Mouse (Mus musculus) stomach, embryonic 16.5 days (tissue): ENCODE measurements around the gene Mgll. TPM values are rescaled to one million over a fixed set of nuclear protein-coding genes. Genes with fewer than 3 reads are reported as not detected.

Experiments used
- ATAC-seq: fragments of 200-750 bp; cut with Nextera tagmentation; 2 replicates; pipeline ENCODE4 v1.8.0; 2017; ENCODE audit warnings: moderate number of reproducible peaks, moderate TSS enrichment; ENCODE audit not compliant: insufficient read depth, low FRiP score
- H3K27ac ChIP-seq: fragments of 300-500 bp; sonication (generic); 2 replicates; pipeline ENCODE4 v1.5.1; 2014; ENCODE audit warnings: low read length
- H3K27me3 ChIP-seq: fragments of 300-500 bp; sonication (generic); 2 replicates; pipeline ENCODE4 v1.6.1; 2014; ENCODE audit warnings: low read length, control low read depth, mixed read lengths; ENCODE audit not compliant: control insufficient read depth, insufficient read depth
- H3K36me3 ChIP-seq: fragments of 300-500 bp; sonication (generic); 2 replicates; pipeline ENCODE4 v1.6.1; 2014; ENCODE audit warnings: low read length; ENCODE audit not compliant: control insufficient read depth, insufficient read depth
- H3K4me1 ChIP-seq: fragments of 300-500 bp; sonication (generic); 2 replicates; pipeline ENCODE4 v1.6.1; 2014; ENCODE audit warnings: low read length, control low read depth, mixed read lengths; ENCODE audit not compliant: control insufficient read depth, insufficient read depth
- H3K4me2 ChIP-seq: fragments of 300-500 bp; sonication (generic); 2 replicates; pipeline ENCODE4 v1.6.1; 2014; ENCODE audit warnings: low read depth, low read length, mixed read lengths
- H3K4me3 ChIP-seq: fragments of 300-500 bp; sonication (generic); replicated peaks from 2 replicates; pipeline ENCODE4 v1.5.1; 2014; ENCODE audit warnings: mild to moderate bottlenecking, low read length
- H3K9ac ChIP-seq: fragments of 300-500 bp; sonication (generic); 2 replicates; pipeline ENCODE4 v1.6.1; 2014; ENCODE audit warnings: low read length
- H3K9me3 ChIP-seq: fragments of 300-500 bp; sonication (generic); replicated peaks from 2 replicates; pipeline ENCODE4 v1.6.1; 2016; ENCODE audit warnings: low read length, control low read depth; ENCODE audit not compliant: control insufficient read depth
- whole genome bisulfite sequencing: fragments of 180-500 bp; shearing (Covaris S2); extraction: QIAGEN DNeasy Blood & Tissue Kit; methylation state at CpG from one replicate; pipeline ENCODE4 v1.1.7; 2014; 5-methylcytosine and 5-hydroxymethylcytosine counted together
- polyA plus RNA-seq: library from polyadenylated mRNA; unstranded; fragments of >200 nt; fragmentation: Nextera tagmentation; extraction: Ambion mirVana; gene quantifications from 2 replicates; pipeline ENCODE4 v1.2.1, GENCODE M21; 2015

The Mgll gene
- polyA plus RNA-seq, 1 experiment from 2014 or later, result 121 TPM

- no peak overlapping the region for H3K4me3 ChIP-seq
- no peaks in the 10 kb centered on the region for H3K4me1 ChIP-seq
- 81% methylated on average over 4 of the region's 4 CpGs for WGBS
These were observed 10.0 kb upstream of the Mgll start for GRCm38 (mm10) chr6:88714200-88714674.

GRCm38 (mm10) chr6:88715378-88715781 is 8.8 kb upstream of the Mgll start:
- Histone ChIP-seq H3K27ac (no peak overlapping the region), H3K9me3 (no peaks in the 10 kb centered on the region), H3K9ac (no peak overlapping the region), H3K4me1 (no peaks in the 10 kb centered on the region), H3K4me2 (no peak overlapping the region), H3K4me3 (no peak overlapping the region), H3K27me3 (no peaks in the 10 kb centered on the region), H3K36me3 (no peaks in the 10 kb centered on the region)
- no peak for ATAC-seq
- WGBS, result 74% methylated on average over 9 of the region's 9 CpGs

More at GRCm38 (mm10) chr6:88714200-88714674, 10.0 kb upstream of the Mgll start:
- no peak for ATAC-seq
- Histone ChIP-seq H3K9me3 (no peaks in the 10 kb centered on the region), H3K4me2 (no peak overlapping the region), H3K9ac (no peak overlapping the region), H3K27me3 (no peaks in the 10 kb centered on the region), H3K36me3 (no peaks in the 10 kb centered on the region), H3K27ac (no peak overlapping the region)

GRCm38 (mm10) chr6:88715966-88716365 is 8.2 kb upstream of the Mgll start:
- no peaks in the 10 kb centered on the region for H3K36me3 ChIP-seq
- H3K9ac ChIP-seq, result no peak overlapping the region
- no peaks in the 10 kb centered on the region for H3K27me3 ChIP-seq
- no peak overlapping the region for H3K4me3 ChIP-seq
- H3K4me2 ChIP-seq, result no peak overlapping the region
- H3K9me3 ChIP-seq, result no peaks in the 10 kb centered on the region
- no peaks in the 10 kb centered on the region for H3K4me1 ChIP-seq
- no peak overlapping the region for H3K27ac ChIP-seq
- no peak for ATAC-seq
- 65% methylated on average over 5 of the region's 5 CpGs for WGBS

- ATAC-seq, result no peak
- H3K27ac ChIP-seq, result no peak overlapping the region
- 0 out of 2 replicates have a peak, but pooled peaks cover 3% of the 10 kb centered on the region for H3K4me1 ChIP-seq
- H3K36me3 ChIP-seq, result no peaks in the 10 kb centered on the region
- no peak overlapping the region for H3K9ac ChIP-seq
- no peak overlapping the region for H3K4me2 ChIP-seq
- H3K27me3 ChIP-seq, result no peaks in the 10 kb centered on the region
- no peak overlapping the region for H3K4me3 ChIP-seq
- WGBS, result 63% methylated on average over 6 of the region's 6 CpGs
- no peaks in the 10 kb centered on the region for H3K9me3 ChIP-seq
These were observed 6.8 kb upstream of the Mgll start for GRCm38 (mm10) chr6:88717143-88718032.

- no peak overlapping the region for H3K4me3 ChIP-seq
- H3K9ac ChIP-seq, result no peak overlapping the region
- H3K27me3 ChIP-seq, result no peaks in the 10 kb centered on the region
- H3K9me3 ChIP-seq, result no peaks in the 10 kb centered on the region
- 87% methylated on average over 7 of the region's 7 CpGs for WGBS
- H3K27ac ChIP-seq, result no peak overlapping the region
- no peak for ATAC-seq
- H3K36me3 ChIP-seq, result no peaks in the 10 kb centered on the region
- 0 out of 2 replicates have a peak, but pooled peaks cover 3% of the 10 kb centered on the region for H3K4me1 ChIP-seq
- no peak overlapping the region for H3K4me2 ChIP-seq
These were observed 6.0 kb upstream of the Mgll start for GRCm38 (mm10) chr6:88718033-88718725.

- H3K4me1 ChIP-seq, result peaks cover 11% of the 10 kb centered on the region
- no peaks in the 10 kb centered on the region for H3K9me3 ChIP-seq
- H3K27ac ChIP-seq, result 0 out of 2 replicates have a peak overlapping the region, but pooled peaks have one; percentile 52
- no peaks in the 10 kb centered on the region for H3K36me3 ChIP-seq
- WGBS, result 53% methylated on average over 3 of the region's 3 CpGs
- H3K9ac ChIP-seq, result no peak overlapping the region
- no peaks in the 10 kb centered on the region for H3K27me3 ChIP-seq
- H3K4me2 ChIP-seq, result no peak overlapping the region
- no peak for ATAC-seq
- no peak overlapping the region for H3K4me3 ChIP-seq
These were observed 3.2 kb upstream of the Mgll start for GRCm38 (mm10) chr6:88721059-88721458.

GRCm38 (mm10) chr6:88722906-88723305 is 1.3 kb upstream of the Mgll start:
- Histone ChIP-seq H3K4me2 (no peak overlapping the region), H3K36me3 (no peaks in the 10 kb centered on the region), H3K9ac (no peak overlapping the region), H3K4me1 (peaks cover 22% of the 10 kb centered on the region), H3K9me3 (no peaks in the 10 kb centered on the region), H3K4me3 (no peak overlapping the region), H3K27ac (no peak overlapping the region), H3K27me3 (no peaks in the 10 kb centered on the region)
- 82% methylated on average over 2 of the region's 2 CpGs for WGBS
- no peak for ATAC-seq

GRCm38 (mm10) chr6:88723806-88724312 is 353 bp upstream of the Mgll start:
- Histone ChIP-seq H3K4me3 (peak overlapping the region; percentile 68), H3K9me3 (no peaks in the 10 kb centered on the region), H3K4me1 (peaks cover 22% of the 10 kb centered on the region), H3K27ac (peak overlapping the region; percentile 74; the same call in 1 of the 2 replicates), H3K27me3 (no peaks in the 10 kb centered on the region), H3K36me3 (no peaks in the 10 kb centered on the region), H3K9ac (peak overlapping the region; percentile 84), H3K4me2 (peak overlapping the region; percentile 79)
- 30% methylated on average over 14 of the region's 14 CpGs for WGBS
- no peak for ATAC-seq

GRCm38 (mm10) chr6:88725590-88725989 is 1.4 kb downstream of the Mgll start:
- Histone ChIP-seq H3K4me3 (peak overlapping the region; percentile 68), H3K27ac (peak overlapping the region; percentile 39; the same call in 1 of the 2 replicates), H3K27me3 (no peaks in the 10 kb centered on the region), H3K36me3 (no peaks in the 10 kb centered on the region), H3K9me3 (no peaks in the 10 kb centered on the region), H3K4me2 (peak overlapping the region; percentile 79), H3K4me1 (peaks cover 22% of the 10 kb centered on the region), H3K9ac (peak overlapping the region; percentile 65)
- WGBS, result 54% methylated on average over 7 of the region's 7 CpGs
- ATAC-seq, result no peak
